Mouse (Mus musculus) C2C12 (cell line): ENCODE data around the gene Heatr3.

ENCODE experiments used
- CEBPB ChIP-seq: IDR thresholded peaks from one replicate; pipeline ENCODE4 v1.6.1; 2011; ENCODE audit warnings: low read depth, mild to moderate bottlenecking, control low read depth, moderate library complexity
- CTCF ChIP-seq: IDR thresholded peaks from one replicate; pipeline ENCODE4 v1.5.1; 2011; ENCODE audit not compliant: control insufficient read depth, insufficient read depth, insufficient read length
- MAX ChIP-seq: IDR thresholded peaks from one replicate; pipeline ENCODE4 v1.6.1; 2011; ENCODE audit warnings: mild to moderate bottlenecking, control low read depth
- MYOD1 ChIP-seq: IDR thresholded peaks from one replicate; pipeline ENCODE4 v1.6.1; 2011; ENCODE audit warnings: low read depth; ENCODE audit not compliant: control insufficient read depth, insufficient read length
- MYOG ChIP-seq: IDR thresholded peaks from one replicate; pipeline ENCODE4 v1.6.1; 2011; ENCODE audit not compliant: control insufficient read depth, insufficient read length; ENCODE audit errors: extremely low read depth
- USF1 ChIP-seq: IDR thresholded peaks from one replicate; pipeline ENCODE4 v1.6.1; 2011; ENCODE audit warnings: low read depth, mild to moderate bottlenecking, control low read depth, moderate library complexity

DNA sequence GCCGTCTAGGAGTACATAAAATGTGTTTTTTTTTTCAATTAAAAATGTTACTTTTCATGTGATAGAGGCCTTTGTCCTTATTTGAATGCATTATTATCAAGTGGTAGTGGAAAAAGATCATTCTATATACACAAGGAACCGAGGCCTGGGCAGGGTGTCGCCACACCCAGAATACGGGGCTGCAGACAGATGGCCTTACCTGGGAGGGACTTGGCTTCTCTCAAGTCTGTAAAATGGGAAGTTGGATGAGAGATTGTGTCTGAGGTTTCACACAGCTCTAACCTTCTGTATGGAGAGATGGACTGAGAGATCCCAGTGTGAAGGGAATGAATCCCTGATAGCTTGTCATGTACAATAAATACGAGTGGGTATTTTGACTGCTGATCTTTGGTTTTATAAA, 6.4 kb downstream of the Heatr3 start:
- TF ChIP-seq CTCF (no peak), MYOG (no peak), USF1 (no peak), MAX (no peak), MYOD1 (no peak), CEBPB (no peak)
